Mouse (Mus musculus): ENCODE results near the gene Tor3a. TPM values are rescaled to one million over a fixed set of nuclear protein-coding genes. Genes with fewer than 3 reads are reported as not detected.
A peak's percentile ranks its signal among the peaks of the same experiment; 100 is the strongest.

Gene Tor3a
- polyA plus RNA-seq, 1 experiment from 2014 or later, result 6.1 TPM

GRCm38 (mm10) chr1:156642813-156643212 lies 31.3 kb downstream of the Tor3a start:
- H3K27me3 ChIP-seq (ENCODE audit: low read depth, poor library complexity, severe bottlenecking), result no peaks in the 10 kb centered on the region
- no peaks in the 10 kb centered on the region for H3K9me3 ChIP-seq (replicated peaks)
- H3K36me3 ChIP-seq, result peaks cover 54% of the 10 kb centered on the region
- no peak overlapping the region for H3K27ac ChIP-seq (replicated peaks)
- no peak overlapping the region for H3K4me3 ChIP-seq
- WGBS, result 68% methylated on average over 12 of the region's 12 CpGs
- H3K4me1 ChIP-seq, result peaks cover 20% of the 10 kb centered on the region
- DNase-seq (ENCODE audit: low spot score), result no peak

GRCm38 (mm10) chr1:156641808-156642207 lies 32.3 kb downstream of the Tor3a start:
- Histone ChIP-seq H3K36me3 (peaks cover 58% of the 10 kb centered on the region), H3K9me3 (replicated peaks) (no peaks in the 10 kb centered on the region), H3K4me3 (no peak overlapping the region), H3K27me3 (ENCODE audit: low read depth, poor library complexity, severe bottlenecking) (no peaks in the 10 kb centered on the region), H3K4me1 (peaks cover 20% of the 10 kb centered on the region), H3K27ac (replicated peaks) (no peak overlapping the region)
- DNase-seq (ENCODE audit: low spot score), result no peak
- WGBS, result 89% methylated on average over 10 of the region's 10 CpGs

GRCm38 (mm10) chr1:156640577-156640976 lies 33.6 kb downstream of the Tor3a start:
- DNase-seq (ENCODE audit: low spot score), result no peak
- Histone ChIP-seq H3K27ac (replicated peaks) (no peak overlapping the region), H3K4me3 (no peak overlapping the region), H3K36me3 (peaks cover 70% of the 10 kb centered on the region), H3K27me3 (ENCODE audit: low read depth, poor library complexity, severe bottlenecking) (no peaks in the 10 kb centered on the region), H3K4me1 (peaks cover 20% of the 10 kb centered on the region), H3K9me3 (replicated peaks) (no peaks in the 10 kb centered on the region)
- WGBS, result 81% methylated on average over 4 of the region's 4 CpGs

- H3K4me3 ChIP-seq, result no peak overlapping the region
- 95% methylated on average over 5 of the region's 5 CpGs for WGBS
- H3K27me3 ChIP-seq (ENCODE audit: low read depth, poor library complexity, severe bottlenecking), result no peaks in the 10 kb centered on the region
- H3K4me1 ChIP-seq, result peaks cover 15% of the 10 kb centered on the region
- no peak overlapping the region for H3K27ac ChIP-seq (replicated peaks)
- no peak for DNase-seq (ENCODE audit: low spot score)
- H3K36me3 ChIP-seq, result peaks cover 80% of the 10 kb centered on the region
- H3K9me3 ChIP-seq (replicated peaks), result no peaks in the 10 kb centered on the region
Measured at GRCm38 (mm10) chr1:156639455-156639854, 34.7 kb downstream of the Tor3a start.

- Histone ChIP-seq H3K36me3 (peaks cover 85% of the 10 kb centered on the region), H3K9me3 (replicated peaks) (no peaks in the 10 kb centered on the region), H3K27me3 (ENCODE audit: low read depth, poor library complexity, severe bottlenecking) (no peaks in the 10 kb centered on the region), H3K27ac (replicated peaks) (no peak overlapping the region), H3K4me3 (no peak overlapping the region), H3K4me1 (no peaks in the 10 kb centered on the region)
- WGBS, result 91% methylated on average over 2 of the region's 2 CpGs
- no peak for DNase-seq (ENCODE audit: low spot score)
Measured at GRCm38 (mm10) chr1:156635148-156635547, 39.0 kb downstream of the Tor3a start.

- DNase-seq (ENCODE audit: low spot score), result no peak
- peaks cover 89% of the 10 kb centered on the region for H3K36me3 ChIP-seq
Measured at GRCm38 (mm10) chr1:156633095-156633494, 41.1 kb downstream of the Tor3a start.

GRCm38 (mm10) chr1:156630965-156631364 lies 43.2 kb downstream of the Tor3a start:
- Histone ChIP-seq H3K27ac (replicated peaks) (no peak overlapping the region), H3K36me3 (peaks cover 76% of the 10 kb centered on the region), H3K9me3 (replicated peaks) (no peaks in the 10 kb centered on the region), H3K27me3 (ENCODE audit: low read depth, poor library complexity, severe bottlenecking) (no peaks in the 10 kb centered on the region), H3K4me1 (no peaks in the 10 kb centered on the region), H3K4me3 (no peak overlapping the region)
- DNase-seq (ENCODE audit: low spot score), result no peak

More at GRCm38 (mm10) chr1:156633095-156633494, 41.1 kb downstream of the Tor3a start:
- Histone ChIP-seq H3K27me3 (ENCODE audit: low read depth, poor library complexity, severe bottlenecking) (no peaks in the 10 kb centered on the region), H3K4me3 (no peak overlapping the region), H3K27ac (replicated peaks) (no peak overlapping the region), H3K9me3 (replicated peaks) (no peaks in the 10 kb centered on the region), H3K4me1 (no peaks in the 10 kb centered on the region)
- 81% methylated on average over 10 of the region's 10 CpGs for WGBS

- 97% methylated on average over 8 of the region's 8 CpGs for WGBS
- DNase-seq (ENCODE audit: low spot score), result no peak
- no peaks in the 10 kb centered on the region for H3K27me3 ChIP-seq (ENCODE audit: low read depth, poor library complexity, severe bottlenecking)
- H3K4me3 ChIP-seq, result no peak overlapping the region
- no peaks in the 10 kb centered on the region for H3K9me3 ChIP-seq (replicated peaks)
- peaks cover 76% of the 10 kb centered on the region for H3K36me3 ChIP-seq
- H3K4me1 ChIP-seq, result no peaks in the 10 kb centered on the region
- H3K27ac ChIP-seq (replicated peaks), result no peak overlapping the region
Measured at GRCm38 (mm10) chr1:156629984-156630383, 44.2 kb downstream of the Tor3a start.

GRCm38 (mm10) chr1:156626729-156627128 lies 47.4 kb downstream of the Tor3a start:
- 82% methylated on average over 4 of the region's 4 CpGs for WGBS
- H3K9me3 ChIP-seq (replicated peaks), result no peaks in the 10 kb centered on the region
- H3K27ac ChIP-seq (replicated peaks), result no peak overlapping the region
- no peak overlapping the region for H3K4me3 ChIP-seq
- no peaks in the 10 kb centered on the region for H3K27me3 ChIP-seq (ENCODE audit: low read depth, poor library complexity, severe bottlenecking)
- H3K36me3 ChIP-seq, result peaks cover 56% of the 10 kb centered on the region
- DNase-seq (ENCODE audit: low spot score), result no peak
- H3K4me1 ChIP-seq, result no peaks in the 10 kb centered on the region

- no peak for DNase-seq (ENCODE audit: low spot score)
- H3K36me3 ChIP-seq, result peaks cover 31% of the 10 kb centered on the region
- H3K4me3 ChIP-seq, result no peak overlapping the region
- no peaks in the 10 kb centered on the region for H3K9me3 ChIP-seq (replicated peaks)
- WGBS, result 87% methylated on average over 1 of the region's 1 CpGs
- H3K27ac ChIP-seq (replicated peaks), result no peak overlapping the region
- H3K4me1 ChIP-seq, result peaks cover 8% of the 10 kb centered on the region
- H3K27me3 ChIP-seq (ENCODE audit: low read depth, poor library complexity, severe bottlenecking), result no peaks in the 10 kb centered on the region
Measured at GRCm38 (mm10) chr1:156624231-156624630, 49.9 kb downstream of the Tor3a start.

- Histone ChIP-seq H3K36me3 (peaks cover 19% of the 10 kb centered on the region), H3K27me3 (ENCODE audit: low read depth, poor library complexity, severe bottlenecking) (peaks cover 21% of the 10 kb centered on the region; the same call in 1 of the 2 replicates), H3K4me1 (peaks cover 29% of the 10 kb centered on the region), H3K9me3 (replicated peaks) (no peaks in the 10 kb centered on the region), H3K4me3 (no peak overlapping the region), H3K27ac (replicated peaks) (no peak overlapping the region)
- WGBS, result 90% methylated on average over 3 of the region's 3 CpGs
- no peak for DNase-seq (ENCODE audit: low spot score)
Measured at GRCm38 (mm10) chr1:156620951-156621350, 53.2 kb downstream of the Tor3a start.

GRCm38 (mm10) chr1:156620292-156620909 lies 53.8 kb downstream of the Tor3a start:
- peak overlapping the region; percentile 17; the same call in 1 of the 2 replicates for H3K27ac ChIP-seq (replicated peaks)
- peaks cover 34% of the 10 kb centered on the region for H3K4me1 ChIP-seq
- H3K9me3 ChIP-seq (replicated peaks), result no peaks in the 10 kb centered on the region
- H3K27me3 ChIP-seq (ENCODE audit: low read depth, poor library complexity, severe bottlenecking), result peaks cover 26% of the 10 kb centered on the region; the same call in 1 of the 2 replicates
- H3K36me3 ChIP-seq, result peaks cover 14% of the 10 kb centered on the region
- 69% methylated on average over 4 of the region's 4 CpGs for WGBS
- H3K4me3 ChIP-seq, result no peak overlapping the region
- no peak for DNase-seq (ENCODE audit: low spot score)

- H3K36me3 ChIP-seq, result peaks cover 7% of the 10 kb centered on the region
- no peak overlapping the region for H3K4me3 ChIP-seq
- no peak for DNase-seq (ENCODE audit: low spot score)
- H3K27me3 ChIP-seq (ENCODE audit: low read depth, poor library complexity, severe bottlenecking), result peaks cover 33% of the 10 kb centered on the region; the same call in 1 of the 2 replicates
- no peaks in the 10 kb centered on the region for H3K9me3 ChIP-seq (replicated peaks)
- H3K27ac ChIP-seq (replicated peaks), result no peak overlapping the region
- peaks cover 59% of the 10 kb centered on the region for H3K4me1 ChIP-seq
- 48% methylated on average over 4 of the region's 4 CpGs for WGBS
Measured at GRCm38 (mm10) chr1:156617811-156618210, 56.3 kb downstream of the Tor3a start.

All from midbrain, embryonic 10.5 days (tissue).